Mouse (Mus musculus) liver, adult 2 months (tissue): ENCODE measurements around the gene Abca7.
A peak's percentile ranks its signal among the peaks of the same experiment; 100 is the strongest.

Source experiments
- CTCF ChIP-seq: fragments of 200-500 bp; IDR thresholded peaks from 2 replicates; pipeline ENCODE4 v1.5.1; 2011; ENCODE audit warnings: low read depth, low read length, control low read depth
- POLR2A ChIP-seq: fragments of 200-500 bp; IDR thresholded peaks from 2 replicates; pipeline ENCODE4 v1.6.1; 2011; ENCODE audit warnings: low read length, control low read depth; ENCODE audit not compliant: insufficient read depth; ENCODE audit errors: extremely low read depth

DNA sequence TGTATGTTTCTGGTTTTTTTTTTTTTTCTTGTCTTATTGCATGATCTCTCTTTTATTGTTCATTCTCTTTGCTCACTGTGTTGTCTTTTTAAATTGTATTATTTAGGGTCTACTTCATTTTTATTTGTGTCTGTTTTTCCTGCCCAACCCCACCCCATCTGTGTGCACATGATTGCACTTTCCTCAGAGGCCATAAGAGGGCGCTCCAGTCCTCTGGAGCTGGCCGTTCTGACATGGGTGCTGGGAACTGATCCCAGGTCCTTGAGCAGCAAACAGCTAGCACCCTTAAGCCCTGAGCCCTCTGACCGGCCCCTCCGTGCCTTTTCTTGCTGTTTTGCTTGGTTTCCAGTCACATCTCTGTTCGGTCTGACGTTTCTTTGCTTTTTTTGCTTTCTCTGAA, 4.7 kb upstream of the Abca7 start:
- TF ChIP-seq CTCF (peak; percentile 30; the same call in 1 of the 2 replicates), POLR2A (no peak)
